Mouse (Mus musculus): Measurements from ENCODE around the gene Palm3. TPM values are rescaled to one million over a fixed set of nuclear protein-coding genes. Genes with fewer than 3 reads are reported as not detected.

Palm3 gene
- polyA plus RNA-seq, 2 experiments = 3.0 to 8.6 TPM

GRCm38 (mm10) chr8:83990170-83990569 lies 31.1 kb upstream of the Palm3 start:
- no peak for ATAC-seq (ENCODE audit: low FRiP score, low read depth)
- WGBS = 95% methylated on average over 14 of the region's 14 CpGs
- no peaks in the 10 kb centered on the region for H3K27me3 ChIP-seq (ENCODE audit: control insufficient read depth, insufficient read depth, low read length)
- H3K27ac ChIP-seq (replicated peaks; ENCODE audit: low read depth, low read length) = no peak overlapping the region
- H3K4me2 ChIP-seq (replicated peaks; ENCODE audit: low read depth, low read length, severe bottlenecking) = no peak overlapping the region
- DNase-seq (ENCODE audit: low spot score) = no peak
- peaks cover 81% of the 10 kb centered on the region for H3K36me3 ChIP-seq (ENCODE audit: control insufficient read depth, insufficient read depth, low read length)
- no peaks in the 10 kb centered on the region for H3K4me1 ChIP-seq (ENCODE audit: control insufficient read depth, insufficient read depth, low read length)
- H3K9me3 ChIP-seq (ENCODE audit: control insufficient read depth, low read length) = no peaks in the 10 kb centered on the region
- no peak for TF ChIP-seq POLR2A (IDR thresholded peaks at IDR 0.05; ENCODE audit: borderline replicate concordance, extremely low read depth, insufficient read depth, insufficient read length)
- no peak overlapping the region for H3K9ac ChIP-seq (ENCODE audit: low read depth, low read length, severe bottlenecking)
- H3K4me3 ChIP-seq (replicated peaks; ENCODE audit: low read length) = no peak overlapping the region

DNA sequence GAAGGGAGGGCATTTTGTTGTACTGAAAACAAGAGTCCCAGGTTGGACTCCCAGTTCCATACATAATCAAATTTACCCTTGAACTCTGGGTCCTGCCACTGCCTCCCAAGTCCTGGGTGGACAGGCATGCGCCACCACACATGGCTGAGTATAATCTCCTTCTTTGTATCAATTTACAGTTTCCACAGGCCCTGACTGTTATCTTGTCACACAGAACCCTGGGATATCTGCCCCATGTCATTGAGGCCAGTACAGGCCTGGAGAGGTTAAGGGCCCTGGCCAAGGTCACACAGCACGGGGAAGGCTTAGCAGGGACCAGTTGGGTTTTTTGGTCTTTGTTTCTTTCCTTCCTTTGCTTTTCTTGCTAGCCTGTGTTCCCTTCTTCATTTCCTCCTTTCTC lies 28.8 kb upstream of the Palm3 start:
- 75% methylated on average over 2 of the region's 2 CpGs for WGBS
- no peak overlapping the region for H3K27ac ChIP-seq (replicated peaks; ENCODE audit: low read depth, low read length)
- ATAC-seq (ENCODE audit: low FRiP score, low read depth) (no peak), DNase-seq (ENCODE audit: low spot score) (no peak)
- H3K4me1 ChIP-seq (ENCODE audit: control insufficient read depth, insufficient read depth, low read length) = peaks cover 4% of the 10 kb centered on the region
- no peaks in the 10 kb centered on the region for H3K27me3 ChIP-seq (ENCODE audit: control insufficient read depth, insufficient read depth, low read length)
- no peak overlapping the region for H3K4me2 ChIP-seq (replicated peaks; ENCODE audit: low read depth, low read length, severe bottlenecking)
- H3K9ac ChIP-seq (ENCODE audit: low read depth, low read length, severe bottlenecking) = no peak overlapping the region
- no peaks in the 10 kb centered on the region for H3K9me3 ChIP-seq (ENCODE audit: control insufficient read depth, low read length)
- no peak for TF ChIP-seq POLR2A (IDR thresholded peaks at IDR 0.05; ENCODE audit: borderline replicate concordance, extremely low read depth, insufficient read depth, insufficient read length)
- H3K4me3 ChIP-seq (replicated peaks; ENCODE audit: low read length) = no peak overlapping the region
- peaks cover 61% of the 10 kb centered on the region for H3K36me3 ChIP-seq (ENCODE audit: control insufficient read depth, insufficient read depth, low read length)

GRCm38 (mm10) chr8:83994030-83994429 lies 27.2 kb upstream of the Palm3 start:
- DNase-seq (ENCODE audit: low spot score) (no peak), ATAC-seq (ENCODE audit: low FRiP score, low read depth) (no peak)
- TF ChIP-seq POLR2A (IDR thresholded peaks at IDR 0.05; ENCODE audit: borderline replicate concordance, extremely low read depth, insufficient read depth, insufficient read length) = no peak
- Histone ChIP-seq H3K27me3 (ENCODE audit: control insufficient read depth, insufficient read depth, low read length) (no peaks in the 10 kb centered on the region), H3K4me1 (ENCODE audit: control insufficient read depth, insufficient read depth, low read length) (peaks cover 8% of the 10 kb centered on the region), H3K27ac (replicated peaks; ENCODE audit: low read depth, low read length) (no peak overlapping the region), H3K9me3 (ENCODE audit: control insufficient read depth, low read length) (no peaks in the 10 kb centered on the region), H3K4me3 (replicated peaks; ENCODE audit: low read length) (no peak overlapping the region), H3K4me2 (replicated peaks; ENCODE audit: low read depth, low read length, severe bottlenecking) (no peak overlapping the region), H3K9ac (ENCODE audit: low read depth, low read length, severe bottlenecking) (no peak overlapping the region), H3K36me3 (ENCODE audit: control insufficient read depth, insufficient read depth, low read length) (peaks cover 50% of the 10 kb centered on the region)
- 78% methylated on average over 3 of the region's 3 CpGs for WGBS

GRCm38 (mm10) chr8:83995973-83996372 lies 25.3 kb upstream of the Palm3 start:
- Histone ChIP-seq H3K4me3 (replicated peaks; ENCODE audit: low read length) (peak overlapping the region; percentile 83), H3K27ac (replicated peaks; ENCODE audit: low read depth, low read length) (peak overlapping the region; percentile 97; the same call in 1 of the 2 replicates), H3K4me2 (replicated peaks; ENCODE audit: low read depth, low read length, severe bottlenecking) (peak overlapping the region; percentile 86), H3K36me3 (ENCODE audit: control insufficient read depth, insufficient read depth, low read length) (peaks cover 50% of the 10 kb centered on the region), H3K27me3 (ENCODE audit: control insufficient read depth, insufficient read depth, low read length) (no peaks in the 10 kb centered on the region), H3K9me3 (ENCODE audit: control insufficient read depth, low read length) (no peaks in the 10 kb centered on the region), H3K4me1 (ENCODE audit: control insufficient read depth, insufficient read depth, low read length) (peaks cover 14% of the 10 kb centered on the region), H3K9ac (ENCODE audit: low read depth, low read length, severe bottlenecking) (no peak overlapping the region)
- DNase-seq (ENCODE audit: low spot score) (no peak), ATAC-seq (ENCODE audit: low FRiP score, low read depth) (no peak)
- TF ChIP-seq POLR2A (IDR thresholded peaks at IDR 0.05; ENCODE audit: borderline replicate concordance, extremely low read depth, insufficient read depth, insufficient read length) = no peak
- 13% methylated on average over 12 of the region's 12 CpGs for WGBS

DNA sequence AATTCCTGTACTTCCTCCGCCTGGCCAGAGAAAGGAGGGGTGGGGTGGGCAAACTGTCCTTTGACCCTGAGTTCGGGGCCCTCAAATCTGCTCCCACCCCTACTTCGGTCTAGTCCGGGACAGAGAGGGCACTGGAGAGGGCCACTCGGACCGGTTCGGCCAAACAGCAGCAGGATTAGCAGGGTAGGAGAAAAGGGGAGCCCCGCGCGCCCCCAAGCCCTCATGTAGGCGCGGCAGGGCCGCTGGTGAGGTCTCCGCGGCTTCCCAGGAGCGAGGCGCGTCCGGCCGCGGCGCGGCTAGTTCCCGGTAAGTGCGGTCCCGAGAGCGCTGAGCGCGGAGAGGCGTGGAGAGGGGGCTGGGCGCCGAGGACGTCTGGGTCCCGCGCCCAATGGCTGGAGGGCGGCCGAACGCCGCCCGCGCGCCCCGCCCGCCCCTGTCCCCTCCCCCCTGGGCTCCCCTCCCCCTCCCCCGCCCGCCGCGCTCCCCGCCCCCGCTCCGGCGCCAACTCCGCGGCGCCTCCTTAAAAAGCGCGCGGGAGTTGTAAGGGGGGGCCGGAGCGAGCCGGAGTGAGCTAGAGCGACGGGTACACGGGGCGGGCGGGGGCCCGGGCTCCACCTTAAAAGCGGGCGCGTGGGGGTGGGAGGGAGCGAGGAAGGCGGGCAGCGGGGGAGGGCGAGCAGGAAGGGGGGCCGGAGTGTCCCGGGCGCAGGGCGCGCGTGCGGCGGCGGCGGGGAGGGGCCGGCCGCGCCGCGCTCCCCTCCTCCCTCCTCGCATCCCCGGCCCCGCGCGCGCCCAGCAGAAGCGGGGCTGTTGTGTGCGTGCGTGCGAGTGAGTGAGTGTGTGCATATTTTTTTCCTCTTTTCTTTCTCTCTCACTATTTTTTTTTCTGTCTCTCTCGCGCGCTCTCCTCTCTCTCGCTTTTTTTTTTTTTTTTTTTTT lies 24.4 kb upstream of the Palm3 start:
- Histone ChIP-seq H3K4me3 (replicated peaks; ENCODE audit: low read length) (peak overlapping the region; percentile 83), H3K4me1 (ENCODE audit: control insufficient read depth, insufficient read depth, low read length) (peaks cover 18% of the 10 kb centered on the region), H3K36me3 (ENCODE audit: control insufficient read depth, insufficient read depth, low read length) (peaks cover 49% of the 10 kb centered on the region), H3K9me3 (ENCODE audit: control insufficient read depth, low read length) (no peaks in the 10 kb centered on the region), H3K4me2 (replicated peaks; ENCODE audit: low read depth, low read length, severe bottlenecking) (peak overlapping the region; percentile 86), H3K27ac (replicated peaks; ENCODE audit: low read depth, low read length) (peak overlapping the region; percentile 97), H3K9ac (ENCODE audit: low read depth, low read length, severe bottlenecking) (peak overlapping the region; percentile 87), H3K27me3 (ENCODE audit: control insufficient read depth, insufficient read depth, low read length) (no peaks in the 10 kb centered on the region)
- WGBS = under 1% methylated on average over 22 of the region's 103 CpGs
- ATAC-seq (ENCODE audit: low FRiP score, low read depth) (peak; percentile 85), DNase-seq (ENCODE audit: low spot score) (peak; percentile 92)
- TF ChIP-seq POLR2A (IDR thresholded peaks at IDR 0.05; ENCODE audit: borderline replicate concordance, extremely low read depth, insufficient read depth, insufficient read length) = 0 out of 2 replicates have a peak, but pooled peaks have one; percentile 34
